Mouse (Mus musculus) lung, embryonic 14.5 days (tissue): ENCODE measurements around the gene Gm28557. TPM values are rescaled to one million over a fixed set of nuclear protein-coding genes. Genes with fewer than 3 reads are reported as not detected.
A peak's percentile ranks its signal among the peaks of the same experiment; 100 is the strongest.

ENCODE experiments used
- ATAC-seq: fragments of 200-750 bp; cut with Nextera tagmentation; 2 replicates; pipeline ENCODE4 v1.8.0; 2017; ENCODE audit warnings: mild to moderate bottlenecking, moderate TSS enrichment, moderate library complexity; ENCODE audit not compliant: insufficient read depth
- DNase-seq: peaks from one replicate; pipeline ENCODE4 v3.0.0-alpha.2; 2015
- H3K27ac ChIP-seq: fragments of 300-500 bp; sonication (generic); 2 replicates; pipeline ENCODE4 v1.5.1; 2014; ENCODE audit warnings: low read depth, mild to moderate bottlenecking, moderate library complexity
- H3K27me3 ChIP-seq: fragments of 300-500 bp; sonication (generic); 2 replicates; pipeline ENCODE4 v1.6.1; 2014; ENCODE audit warnings: low read length, control low read depth; ENCODE audit not compliant: insufficient read depth
- H3K36me3 ChIP-seq: fragments of 300-500 bp; sonication (generic); 2 replicates; pipeline ENCODE4 v1.6.1; 2014; ENCODE audit warnings: control low read depth; ENCODE audit not compliant: insufficient read depth
- H3K4me1 ChIP-seq: fragments of 300-500 bp; sonication (generic); 2 replicates; pipeline ENCODE4 v1.6.1; 2014; ENCODE audit warnings: antibody characterized with exemption, control low read depth; ENCODE audit not compliant: insufficient read depth
- H3K4me2 ChIP-seq: fragments of 300-500 bp; sonication (generic); 2 replicates; pipeline ENCODE4 v1.6.1; 2014; ENCODE audit warnings: mild to moderate bottlenecking
- H3K4me3 ChIP-seq: fragments of 300-500 bp; sonication (generic); 2 replicates; pipeline ENCODE4 v1.5.1; 2014; ENCODE audit warnings: low read depth, low read length
- H3K9ac ChIP-seq: fragments of 300-500 bp; sonication (generic); 2 replicates; pipeline ENCODE4 v1.6.1; 2014
- H3K9me3 ChIP-seq: fragments of 300-500 bp; sonication (generic); 2 replicates; pipeline ENCODE4 v1.6.1; 2016; ENCODE audit warnings: low read depth, low read length, control low read depth
- CTCF ChIP-seq: IDR thresholded peaks from 2 replicates; pipeline ENCODE4 v1.5.1; 2016; ENCODE audit warnings: antibody characterized with exemption, low read depth
- WGBS: fragments of 180-500 bp; shearing (Covaris S2); extraction: QIAGEN DNeasy Blood & Tissue Kit; methylation state at CpG from one replicate; pipeline ENCODE4 v1.1.7; 2014; 5-methylcytosine and 5-hydroxymethylcytosine counted together
- polyA plus RNA-seq: library from polyadenylated mRNA; unstranded; fragments of >200 nt; fragmentation: Nextera tagmentation; extraction: Ambion mirVana; gene quantifications from 2 replicates; pipeline ENCODE4 v1.2.1, GENCODE M21; 2014

The Gm28557 gene
- polyA plus RNA-seq, 1 experiment from 2014 or later: 3.5 TPM

GRCm38 (mm10) chr13:67112096-67112495 is 3.7 kb upstream of the Gm28557 start:
- H3K4me1 ChIP-seq: peaks cover 6% of the 10 kb centered on the region; the same call in 1 of the 2 replicates
- H3K27ac ChIP-seq: no peak overlapping the region
- H3K9ac ChIP-seq: no peak overlapping the region
- no peak for TF ChIP-seq CTCF
- ATAC-seq (no peak), DNase-seq (no peak)
- 79% methylated on average over 12 of the region's 12 CpGs for WGBS
- no peaks in the 10 kb centered on the region for H3K27me3 ChIP-seq
- no peak overlapping the region for H3K4me3 ChIP-seq
- no peaks in the 10 kb centered on the region for H3K36me3 ChIP-seq
- no peaks in the 10 kb centered on the region for H3K9me3 ChIP-seq
- H3K4me2 ChIP-seq: no peak overlapping the region

GRCm38 (mm10) chr13:67108821-67109206 is 410 bp upstream of the Gm28557 start:
- Histone ChIP-seq H3K4me2 (peak overlapping the region; percentile 67), H3K9ac (peak overlapping the region; percentile 30; the same call in 1 of the 2 replicates), H3K27ac (no peak overlapping the region), H3K4me3 (peak overlapping the region; percentile 53), H3K9me3 (peaks cover 4% of the 10 kb centered on the region; the same call in 1 of the 2 replicates), H3K4me1 (peaks cover 6% of the 10 kb centered on the region; the same call in 1 of the 2 replicates), H3K36me3 (peaks cover 4% of the 10 kb centered on the region; the same call in 1 of the 2 replicates), H3K27me3 (no peaks in the 10 kb centered on the region)
- peak; percentile 47 for ATAC-seq
- 8% methylated on average over 9 of the region's 9 CpGs for WGBS
- no peak for DNase-seq
- no peak for TF ChIP-seq CTCF

DNA sequence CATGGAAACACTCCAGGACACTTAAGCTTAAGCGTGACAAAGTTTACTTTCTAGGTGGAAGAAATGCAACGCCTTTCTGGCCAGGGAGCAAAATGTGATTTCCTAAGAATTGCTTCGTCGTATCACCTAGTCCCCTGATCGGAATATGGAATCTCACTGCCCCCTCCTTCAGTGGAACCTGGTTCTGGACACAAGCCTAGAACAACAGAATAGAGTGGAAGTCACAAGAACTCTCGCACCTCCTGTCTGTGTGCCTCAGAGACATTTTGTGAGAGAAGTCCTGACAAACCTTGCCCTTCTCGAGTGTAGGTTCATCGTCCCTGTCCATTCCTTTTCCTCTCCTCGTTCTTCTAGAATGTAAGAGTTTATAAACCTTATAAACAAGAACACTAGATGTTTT is 723 bp downstream of the Gm28557 start:
- no peak for TF ChIP-seq CTCF
- Histone ChIP-seq H3K9ac (peak overlapping the region; percentile 71), H3K36me3 (peaks cover 4% of the 10 kb centered on the region; the same call in 1 of the 2 replicates), H3K4me3 (peak overlapping the region; percentile 53), H3K4me1 (peaks cover 6% of the 10 kb centered on the region; the same call in 1 of the 2 replicates), H3K9me3 (peaks cover 4% of the 10 kb centered on the region; the same call in 1 of the 2 replicates), H3K27me3 (no peaks in the 10 kb centered on the region), H3K4me2 (peak overlapping the region; percentile 67), H3K27ac (peak overlapping the region; percentile 83; the same call in 1 of the 2 replicates)
- peak; percentile 21 for DNase-seq
- WGBS: 47% methylated on average over 9 of the region's 9 CpGs
- peak; percentile 5; the same call in 1 of the 2 replicates for ATAC-seq

- no peak for TF ChIP-seq CTCF
- ATAC-seq: no peak
- H3K27me3 ChIP-seq: no peaks in the 10 kb centered on the region
- no peaks in the 10 kb centered on the region for H3K36me3 ChIP-seq
- no peak within 1 kb of the TSS for H3K27ac ChIP-seq
- no peak for DNase-seq
- no peaks in the 10 kb centered on the region for H3K9me3 ChIP-seq
- WGBS: 81% methylated on average over 10 of the region's 10 CpGs
- no peak within 1 kb of the TSS for H3K9ac ChIP-seq
- no peak within 1 kb of the TSS for H3K4me2 ChIP-seq
- no peaks in the 10 kb centered on the region for H3K4me1 ChIP-seq
- H3K4me3 ChIP-seq: no peak within 1 kb of the TSS
Measured at GRCm38 (mm10) chr13:67097876-67098275, 10.5 kb downstream of the Gm28557 start, which contains the start of gene Zfp708. Gene Zfp708, minus strand, starts transcription at chr13:67097976.

DNA sequence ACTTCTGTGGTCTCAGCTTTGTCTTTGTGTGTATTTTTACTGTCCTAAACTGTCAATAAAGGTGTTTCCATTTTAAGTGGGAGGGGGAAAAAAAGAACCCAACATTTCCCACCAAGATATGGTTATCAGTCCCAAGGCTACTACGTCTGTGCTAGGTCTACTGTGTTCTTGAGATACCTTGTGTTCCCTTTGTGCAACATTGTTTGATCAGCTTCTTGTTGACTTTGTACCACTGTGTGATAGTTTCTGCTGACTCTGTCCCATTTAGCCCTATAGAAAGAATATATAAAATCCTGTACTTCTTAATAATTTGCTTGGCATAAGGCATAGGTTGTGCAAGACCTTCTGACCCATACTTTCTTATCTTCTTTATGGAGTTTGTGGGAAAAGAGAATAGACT is 18.2 kb downstream of the Gm28557 start:
- H3K4me2 ChIP-seq: no peak overlapping the region
- no peak overlapping the region for H3K9ac ChIP-seq
- H3K9me3 ChIP-seq: no peaks in the 10 kb centered on the region
- DNase-seq: no peak
- ATAC-seq: no peak
- no peak overlapping the region for H3K4me3 ChIP-seq
- no peaks in the 10 kb centered on the region for H3K4me1 ChIP-seq
- 63% methylated on average over 1 of the region's 1 CpGs for WGBS
- H3K27me3 ChIP-seq: no peaks in the 10 kb centered on the region
- no peak overlapping the region for H3K27ac ChIP-seq
- H3K36me3 ChIP-seq: no peaks in the 10 kb centered on the region
- TF ChIP-seq CTCF: no peak

DNA sequence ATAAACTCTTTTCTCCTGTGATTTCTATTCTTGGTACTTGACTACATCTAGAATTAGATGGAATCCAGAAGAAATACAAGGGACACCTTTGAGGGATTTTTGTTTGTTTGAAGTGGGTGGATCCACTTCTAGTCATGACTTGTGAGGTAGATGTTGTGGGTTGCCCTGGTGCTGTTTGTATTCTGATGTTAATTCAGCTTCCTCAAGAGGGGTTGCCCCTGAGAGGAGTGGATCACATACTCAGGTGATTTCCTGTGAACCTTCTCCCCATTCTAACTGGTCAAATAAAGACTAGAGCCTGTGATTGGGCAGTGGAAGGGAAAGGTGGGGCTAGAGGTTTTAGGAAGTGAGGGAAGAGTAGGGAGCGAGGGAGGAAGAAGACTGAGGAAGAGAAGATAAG is 26.5 kb downstream of the Gm28557 start:
- H3K27me3 ChIP-seq: no peaks in the 10 kb centered on the region
- ATAC-seq (no peak), DNase-seq (no peak)
- 0 out of 2 replicates have a peak, but pooled peaks cover 5% of the 10 kb centered on the region for H3K4me1 ChIP-seq
- H3K36me3 ChIP-seq: 0 out of 2 replicates have a peak, but pooled peaks cover 2% of the 10 kb centered on the region
- no peak for TF ChIP-seq CTCF
- H3K9ac ChIP-seq: peak overlapping the region; percentile 68
- peak overlapping the region; percentile 92 for H3K27ac ChIP-seq
- H3K9me3 ChIP-seq: no peaks in the 10 kb centered on the region
- H3K4me2 ChIP-seq: peak overlapping the region; percentile 68
- H3K4me3 ChIP-seq: peak overlapping the region; percentile 55
- 69% methylated on average over 1 of the region's 1 CpGs for WGBS

DNA sequence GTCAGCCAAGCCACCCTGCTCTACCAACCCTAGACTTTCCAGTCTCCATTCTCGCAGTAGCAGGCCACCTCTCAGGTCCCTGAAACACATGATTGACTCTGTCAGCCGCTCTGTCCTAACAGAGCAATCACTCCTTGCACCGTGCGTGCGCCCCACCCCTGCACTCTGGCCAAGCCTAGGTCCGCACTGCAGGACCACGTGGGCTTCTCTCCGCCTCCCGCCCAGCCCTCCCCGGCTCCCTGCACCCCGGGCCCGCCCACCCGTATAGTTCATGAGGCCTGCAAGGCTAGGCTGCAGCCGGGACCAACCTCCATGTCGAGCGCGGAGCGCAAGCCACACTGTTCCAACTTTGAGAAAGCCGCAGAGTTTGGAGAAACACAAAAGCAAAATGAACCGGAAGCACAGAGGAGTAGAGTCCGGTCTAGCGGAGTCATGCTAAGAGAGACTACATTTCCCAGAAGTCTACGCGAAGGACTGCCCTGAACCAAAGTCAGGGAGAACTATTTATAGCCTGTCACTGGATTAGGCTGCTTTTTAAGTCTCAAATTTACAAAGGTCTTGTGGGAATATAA is 27.2 kb downstream of the Gm28557 start:
- 0 out of 2 replicates have a peak, but pooled peaks cover 5% of the 10 kb centered on the region for H3K4me1 ChIP-seq
- H3K36me3 ChIP-seq: 0 out of 2 replicates have a peak, but pooled peaks cover 2% of the 10 kb centered on the region
- H3K9ac ChIP-seq: peak overlapping the region; percentile 68
- H3K27ac ChIP-seq: peak overlapping the region; percentile 92
- no peaks in the 10 kb centered on the region for H3K27me3 ChIP-seq
- H3K4me2 ChIP-seq: peak overlapping the region; percentile 68
- peak; percentile 100 for ATAC-seq
- TF ChIP-seq CTCF: 0 out of 2 replicates have a peak, but pooled peaks have one; percentile 1
- H3K9me3 ChIP-seq: no peaks in the 10 kb centered on the region
- WGBS: under 1% methylated on average over 24 of the region's 24 CpGs
- H3K4me3 ChIP-seq: peak overlapping the region; percentile 55
- DNase-seq: peak; percentile 90
